Mouse (Mus musculus) hindbrain, embryonic 16.5 days (tissue): ENCODE data around the gene Scnn1a. TPM values are rescaled to one million over a fixed set of nuclear protein-coding genes. Genes with fewer than 3 reads are reported as not detected.
A peak's percentile ranks its signal among the peaks of the same experiment; 100 is the strongest.

Source experiments
- ATAC-seq: fragments of 200-750 bp; cut with Nextera tagmentation; 2 replicates; pipeline ENCODE4 v1.8.0; 2017; ENCODE audit warnings: moderate TSS enrichment, moderate library complexity
- H3K27ac ChIP-seq: fragments of 300-500 bp; sonication (generic); 2 replicates; pipeline ENCODE4 v1.5.1; 2014; ENCODE audit warnings: low read depth, mild to moderate bottlenecking, control low read depth, low read length, moderate library complexity
- H3K27me3 ChIP-seq: fragments of 300-500 bp; sonication (generic); replicated peaks from 2 replicates; pipeline ENCODE4 v1.6.1; 2014; ENCODE audit warnings: low read length; ENCODE audit not compliant: control insufficient read depth, insufficient read depth
- H3K36me3 ChIP-seq: fragments of 300-500 bp; sonication (generic); 2 replicates; pipeline ENCODE4 v1.6.1; 2014; ENCODE audit warnings: mild to moderate bottlenecking, low read length, moderate library complexity, mixed read lengths; ENCODE audit not compliant: control insufficient read depth, insufficient read depth
- H3K4me1 ChIP-seq: fragments of 300-500 bp; sonication (generic); 2 replicates; pipeline ENCODE4 v1.6.1; 2014; ENCODE audit warnings: low read depth, low read length; ENCODE audit not compliant: control insufficient read depth, insufficient read depth
- H3K4me2 ChIP-seq: fragments of 300-500 bp; sonication (generic); 2 replicates; pipeline ENCODE4 v1.6.1; 2014; ENCODE audit warnings: mild to moderate bottlenecking, low read length, control low read depth, moderate library complexity
- H3K4me3 ChIP-seq: fragments of 300-500 bp; sonication (generic); 2 replicates; pipeline ENCODE4 v1.5.1; 2014; ENCODE audit warnings: mild to moderate bottlenecking, low read length, control low read depth, moderate library complexity
- H3K9ac ChIP-seq: fragments of 300-500 bp; sonication (generic); 2 replicates; pipeline ENCODE4 v1.6.1; 2014; ENCODE audit warnings: low read depth, mild to moderate bottlenecking, control low read depth, low read length, moderate library complexity
- H3K9me3 ChIP-seq: fragments of 300-500 bp; sonication (generic); 2 replicates; pipeline ENCODE4 v1.6.1; 2014; ENCODE audit warnings: mild to moderate bottlenecking, low read length, moderate library complexity; ENCODE audit not compliant: control insufficient read depth
- WGBS: fragments of 180-500 bp; shearing (Covaris S2); extraction: QIAGEN DNeasy Blood & Tissue Kit; methylation state at CpG from one replicate; pipeline ENCODE4 v1.1.7; 2014; 5-methylcytosine and 5-hydroxymethylcytosine counted together
- polyA plus RNA-seq: library from polyadenylated mRNA; unstranded; fragments of >200 nt; fragmentation: Nextera tagmentation; extraction: Ambion mirVana; gene quantifications from 2 replicates; pipeline ENCODE4 v1.2.1, GENCODE M21; 2015

The Scnn1a gene
- polyA plus RNA-seq, 1 experiment from 2014 or later = 0.70 TPM

DNA sequence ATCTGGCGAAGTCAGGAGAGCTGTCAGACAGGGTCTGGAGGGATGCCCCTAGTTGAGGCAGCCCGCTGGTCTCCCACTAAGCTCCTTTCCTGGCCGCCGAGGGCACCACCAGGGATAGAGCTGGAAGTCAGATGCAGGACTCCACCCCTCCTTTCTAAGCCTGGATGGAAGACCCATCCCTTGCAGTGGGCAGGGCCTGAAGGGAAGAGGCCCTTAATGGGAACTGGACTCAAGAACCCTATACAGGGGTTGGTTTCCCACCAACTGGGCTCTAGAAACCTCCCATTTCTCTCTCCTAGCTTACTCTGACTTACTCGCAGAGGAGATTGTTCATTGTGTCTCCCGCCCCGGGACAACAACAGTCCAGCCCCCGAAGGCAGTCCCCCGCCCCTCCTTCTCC is 59.3 kb downstream of the Scnn1a start:
- Histone ChIP-seq H3K27ac (no peak overlapping the region), H3K9ac (no peak overlapping the region), H3K4me1 (peaks cover 10% of the 10 kb centered on the region), H3K9me3 (no peaks in the 10 kb centered on the region), H3K27me3 (peaks cover 30% of the 10 kb centered on the region), H3K36me3 (no peaks in the 10 kb centered on the region), H3K4me2 (peak overlapping the region; percentile 67), H3K4me3 (peak overlapping the region; percentile 38)
- 4% methylated on average over 9 of the region's 9 CpGs for WGBS
- no peak for ATAC-seq

DNA sequence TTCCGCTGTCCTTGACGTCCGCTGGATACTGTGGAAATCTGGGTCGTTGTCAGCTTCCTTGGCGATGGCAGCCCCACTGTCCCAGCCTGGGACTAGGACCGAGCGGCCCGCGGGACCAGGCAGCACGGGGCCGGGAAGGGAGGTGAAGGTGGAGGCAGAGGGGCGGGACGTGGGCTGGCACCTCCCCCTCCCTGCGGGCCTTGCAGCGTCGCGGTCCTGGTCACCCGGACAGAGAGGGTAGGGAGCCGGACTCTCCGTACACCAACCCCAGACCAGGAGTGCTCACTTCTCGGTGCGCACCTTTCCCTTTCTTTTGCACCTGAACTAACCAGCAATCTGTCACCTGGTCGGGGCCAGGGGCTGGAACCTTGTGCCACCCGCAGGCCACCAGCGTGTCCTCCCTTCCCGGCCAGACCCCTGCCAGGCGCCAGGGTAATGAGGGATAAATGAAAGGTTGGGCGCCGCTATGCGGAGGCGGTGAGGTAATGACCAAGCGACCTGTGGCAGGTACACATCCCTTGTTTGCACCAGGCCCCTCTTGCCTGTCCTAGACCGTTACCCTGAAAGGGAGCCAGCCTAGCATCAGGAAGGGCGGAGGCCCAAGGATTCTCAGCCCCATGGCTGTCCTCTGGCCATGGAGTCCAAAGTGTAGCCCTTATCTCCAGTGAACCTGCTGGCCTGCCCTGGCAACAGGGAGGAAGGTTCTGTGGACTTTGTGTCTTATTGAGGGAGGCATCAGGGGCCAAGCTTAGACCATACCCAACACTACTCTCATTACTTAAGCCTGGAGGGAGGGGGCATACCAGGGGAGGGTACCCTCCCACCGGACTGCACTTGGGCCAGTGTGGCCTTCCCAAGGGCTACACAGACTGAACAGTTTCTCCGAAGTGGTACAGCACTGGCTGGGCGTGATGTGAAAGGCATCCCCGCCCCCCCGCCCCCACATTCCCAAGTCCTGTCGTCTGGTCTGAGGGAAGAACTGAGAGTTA is 60.2 kb downstream of the Scnn1a start, which contains the start of gene Plekhg6:
Gene Plekhg6 (minus strand): TSS at position 422 of the 989 bp plus-strand sequence.
- no peaks in the 10 kb centered on the region for H3K9me3 ChIP-seq
- H3K27ac ChIP-seq = no peak within 1 kb of the TSS
- no peak for ATAC-seq
- H3K9ac ChIP-seq = peak within 1 kb of the TSS; percentile 26; the same call in 1 of the 2 replicates
- peak within 1 kb of the TSS; percentile 67 for H3K4me2 ChIP-seq
- peaks cover 30% of the 10 kb centered on the region for H3K27me3 ChIP-seq
- 15% methylated on average over 33 of the region's 40 CpGs for WGBS
- H3K4me3 ChIP-seq = peak within 1 kb of the TSS; percentile 38
- no peaks in the 10 kb centered on the region for H3K36me3 ChIP-seq
- peaks cover 10% of the 10 kb centered on the region for H3K4me1 ChIP-seq

DNA sequence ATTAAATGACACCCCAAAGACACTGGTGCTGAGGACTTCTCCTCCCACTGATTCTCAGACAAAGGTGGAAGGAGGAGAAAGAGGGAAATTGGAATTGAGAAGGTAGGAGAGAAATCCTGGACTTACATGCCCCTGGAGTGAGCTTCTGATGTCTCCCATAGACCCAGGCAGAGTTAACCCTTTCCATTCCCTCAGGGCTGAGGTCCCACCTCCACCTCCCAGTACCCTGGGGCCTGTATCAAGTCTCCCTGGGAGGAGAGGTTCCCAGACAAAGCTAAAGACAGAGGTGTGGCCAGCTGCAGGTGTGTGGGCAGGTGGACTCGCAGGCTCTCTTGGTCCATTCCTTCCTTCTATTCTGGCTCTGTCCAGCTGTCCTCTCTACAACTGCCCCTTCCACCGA is 61.6 kb downstream of the Scnn1a start:
- WGBS = 53% methylated on average over 2 of the region's 2 CpGs
- Histone ChIP-seq H3K4me3 (no peak overlapping the region), H3K36me3 (no peaks in the 10 kb centered on the region), H3K9me3 (no peaks in the 10 kb centered on the region), H3K27me3 (peaks cover 30% of the 10 kb centered on the region), H3K27ac (no peak overlapping the region), H3K9ac (no peak overlapping the region), H3K4me2 (no peak overlapping the region), H3K4me1 (peaks cover 10% of the 10 kb centered on the region)
- ATAC-seq = no peak

DNA sequence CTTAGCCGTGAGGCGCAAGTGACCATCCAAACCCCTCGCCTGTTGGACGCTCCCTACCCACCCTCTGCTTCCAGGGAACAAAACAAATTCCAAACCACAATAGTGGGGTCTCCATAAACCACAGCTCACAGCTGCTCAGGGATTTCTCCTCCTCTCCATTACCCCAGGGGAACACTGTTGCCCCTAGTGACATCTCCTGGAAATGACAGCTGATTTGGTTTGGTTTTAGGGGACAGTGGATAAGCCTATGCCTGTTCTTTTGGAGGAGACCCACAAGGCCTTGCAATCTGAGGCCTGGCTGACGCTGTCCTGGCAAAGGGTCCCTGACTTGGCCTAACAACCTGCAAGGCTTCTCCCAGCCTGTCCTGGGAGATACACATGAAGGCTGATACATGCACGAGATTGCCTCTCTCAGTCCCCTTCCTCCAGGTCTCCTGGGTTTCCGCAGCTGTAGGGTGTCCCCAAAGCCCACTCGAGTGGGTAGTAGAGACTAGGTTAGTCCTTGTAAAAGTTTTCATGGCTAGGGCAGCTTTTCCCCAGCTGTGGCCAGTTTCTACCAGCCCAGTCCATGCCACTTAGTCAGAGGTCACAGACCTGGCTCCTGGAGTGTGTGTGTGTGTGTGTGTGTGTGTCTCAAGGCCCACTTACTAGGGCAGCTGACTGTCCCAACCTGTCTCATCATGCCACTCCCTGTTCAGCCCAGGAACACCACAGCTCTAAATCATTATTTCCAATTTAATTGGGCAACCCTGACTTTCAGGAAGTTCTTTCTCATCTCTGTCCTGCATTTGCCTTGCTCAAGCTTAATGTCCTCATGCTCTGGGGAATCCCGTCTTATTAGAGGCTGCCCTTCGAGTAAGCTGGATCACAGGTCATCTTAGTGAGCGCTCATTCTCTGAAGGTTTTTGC is 64.9 kb downstream of the Scnn1a start:
- H3K27me3 ChIP-seq = peaks cover 10% of the 10 kb centered on the region; the same call in 1 of the 2 replicates
- no peak for ATAC-seq
- H3K4me1 ChIP-seq = peaks cover 3% of the 10 kb centered on the region
- no peak overlapping the region for H3K27ac ChIP-seq
- no peaks in the 10 kb centered on the region for H3K36me3 ChIP-seq
- 67% methylated on average over 11 of the region's 11 CpGs for WGBS
- no peak overlapping the region for H3K4me2 ChIP-seq
- H3K9me3 ChIP-seq = no peaks in the 10 kb centered on the region
- no peak overlapping the region for H3K9ac ChIP-seq
- H3K4me3 ChIP-seq = no peak overlapping the region

DNA sequence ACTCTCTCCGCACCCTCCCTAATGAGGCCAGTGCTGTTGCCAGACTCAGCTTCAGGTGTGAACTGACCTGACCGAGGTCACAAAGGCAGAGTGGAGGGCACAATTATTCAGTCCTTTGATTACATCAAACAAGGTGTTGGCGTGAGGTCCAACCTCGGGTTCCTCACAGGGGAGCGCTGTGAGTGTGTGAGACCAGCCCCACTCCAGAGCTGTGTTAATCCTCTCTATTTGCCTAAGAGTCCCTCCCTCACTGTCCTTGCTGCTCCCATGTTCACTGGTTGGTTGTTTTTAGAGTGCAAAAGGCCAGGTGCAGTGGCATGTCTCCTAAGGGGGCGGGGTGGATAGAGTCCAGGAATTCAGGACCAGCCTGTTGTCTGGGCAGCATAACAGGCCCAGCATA is 65.6 kb downstream of the Scnn1a start:
- Histone ChIP-seq H3K27me3 (peaks cover 5% of the 10 kb centered on the region; the same call in 1 of the 2 replicates), H3K4me2 (no peak overlapping the region), H3K9me3 (no peaks in the 10 kb centered on the region), H3K9ac (no peak overlapping the region), H3K27ac (no peak overlapping the region), H3K4me3 (no peak overlapping the region), H3K4me1 (no peaks in the 10 kb centered on the region), H3K36me3 (no peaks in the 10 kb centered on the region)
- no peak for ATAC-seq
- WGBS = 82% methylated on average over 6 of the region's 6 CpGs

DNA sequence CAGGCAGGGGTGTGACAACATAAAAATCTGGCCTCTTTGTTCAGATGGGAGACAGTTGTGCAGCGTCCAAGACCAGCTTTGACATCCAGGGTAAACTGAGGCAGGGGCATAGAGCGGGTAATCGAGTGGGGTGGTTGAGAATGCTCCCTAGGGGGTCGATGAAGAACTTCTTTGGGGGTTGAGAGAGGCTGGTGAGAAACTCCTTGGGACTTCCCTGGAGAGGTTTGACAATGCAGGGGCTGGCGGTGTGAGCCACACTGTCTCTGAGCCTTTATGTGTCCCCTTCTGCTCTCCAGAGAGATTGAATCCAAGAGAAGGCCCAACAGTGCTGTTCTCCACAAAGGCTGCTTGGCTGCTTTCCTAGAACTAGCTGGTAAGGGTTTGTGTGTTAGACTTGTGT is 69.4 kb downstream of the Scnn1a start:
- ATAC-seq = no peak
- 79% methylated on average over 5 of the region's 5 CpGs for WGBS

More for the DNA sequence above, 69.4 kb downstream of the Scnn1a start:
- no peaks in the 10 kb centered on the region for H3K27me3 ChIP-seq
- H3K9ac ChIP-seq = no peak overlapping the region
- no peaks in the 10 kb centered on the region for H3K4me1 ChIP-seq
- no peak overlapping the region for H3K4me3 ChIP-seq
- H3K36me3 ChIP-seq = no peaks in the 10 kb centered on the region
- H3K27ac ChIP-seq = no peak overlapping the region
- no peak overlapping the region for H3K4me2 ChIP-seq
- no peaks in the 10 kb centered on the region for H3K9me3 ChIP-seq

Other genes with a start within 250 kb of the Scnn1a start
- gene Chd4, start 224.7 kb upstream of the Scnn1a start, polyA plus RNA-seq = 66.6 and 68.4 TPM in 2 replicates
- gene Nop2, start 188.8 kb upstream of the Scnn1a start, polyA plus RNA-seq = 48.6 and 50.7 TPM in 2 replicates
- 20.3 and 21.9 TPM in 2 replicates for gene Iffo1, start 175.4 kb upstream of the Scnn1a start, polyA plus RNA-seq
- gene Gapdh, start 154.2 kb upstream of the Scnn1a start, polyA plus RNA-seq = 1,587 and 1,624 TPM in 2 replicates
- 37.7 and 50.2 TPM in 2 replicates for gene Ncapd2, start 129.0 kb upstream of the Scnn1a start, polyA plus RNA-seq
- 140 and 154 TPM in 2 replicates for gene Mrpl51, start 128.9 kb upstream of the Scnn1a start, polyA plus RNA-seq
- 41.2 and 52.8 TPM in 2 replicates for gene Vamp1, start 105.1 kb upstream of the Scnn1a start, polyA plus RNA-seq
- gene Tapbpl, start 88.8 kb upstream of the Scnn1a start, polyA plus RNA-seq = 7.7 and 9.1 TPM in 2 replicates
- 1.1 and 1.4 TPM in 2 replicates for gene Cd27, start 83.6 kb upstream of the Scnn1a start, polyA plus RNA-seq
- 0.10 TPM in 1 of 2 replicates, not detected in the other for gene Tuba3a, start 34.6 kb upstream of the Scnn1a start, polyA plus RNA-seq
- 16.4 and 18.7 TPM in 2 replicates for gene Ltbr, start 6.8 kb upstream of the Scnn1a start, polyA plus RNA-seq
- gene Tnfrsf1a, start 28.7 kb downstream of the Scnn1a start, polyA plus RNA-seq = 15.1 and 18.3 TPM in 2 replicates
- 0.30 and 0.41 TPM in 2 replicates for gene Plekhg6, start 60.1 kb downstream of the Scnn1a start, polyA plus RNA-seq
- 127 and 137 TPM in 2 replicates for gene Cd9, start 174.1 kb downstream of the Scnn1a start, polyA plus RNA-seq
- 9.7 and 12.9 TPM in 2 replicates for gene Vwf, start 226.1 kb downstream of the Scnn1a start, polyA plus RNA-seq